Mouse (Mus musculus): ENCODE measurements around the gene Il17ra. TPM values are rescaled to one million over a fixed set of nuclear protein-coding genes. Genes with fewer than 3 reads are reported as not detected.

Il17ra gene
- polyA plus RNA-seq, 1 experiment from 2014 or later, result 3.2 TPM

GRCm38 (mm10) chr6:120475288-120475687 is 12.2 kb downstream of the Il17ra start:
- ATAC-seq (ENCODE audit: insufficient number of reproducible peaks, insufficient read depth, low FRiP score, low read depth), result peak; percentile 50; the same call in 1 of the 2 replicates
- no peaks in the 10 kb centered on the region for H3K4me1 ChIP-seq (ENCODE audit: control insufficient read depth, insufficient read depth, low read length)
- no peaks in the 10 kb centered on the region for H3K36me3 ChIP-seq (ENCODE audit: control insufficient read depth, insufficient read depth, low read length)
- no peaks in the 10 kb centered on the region for H3K27me3 ChIP-seq (ENCODE audit: control insufficient read depth, insufficient read depth, low read length)
- no peak overlapping the region for H3K4me2 ChIP-seq (replicated peaks; ENCODE audit: low read depth, low read length)
- no peak overlapping the region for H3K27ac ChIP-seq (ENCODE audit: low read length)
- 61% methylated on average over 8 of the region's 8 CpGs for WGBS
- H3K9ac ChIP-seq (replicated peaks; ENCODE audit: low read depth, low read length), result no peak overlapping the region
- no peak overlapping the region for H3K4me3 ChIP-seq (ENCODE audit: low read depth, low read length)
- no peaks in the 10 kb centered on the region for H3K9me3 ChIP-seq (ENCODE audit: control insufficient read depth, low read depth, low read length)

- no peak overlapping the region for H3K4me2 ChIP-seq (replicated peaks; ENCODE audit: low read depth, low read length)
- no peak overlapping the region for H3K27ac ChIP-seq (ENCODE audit: low read length)
- H3K4me3 ChIP-seq (ENCODE audit: low read depth, low read length), result no peak overlapping the region
- no peak for ATAC-seq (ENCODE audit: insufficient number of reproducible peaks, insufficient read depth, low FRiP score, low read depth)
- H3K9ac ChIP-seq (replicated peaks; ENCODE audit: low read depth, low read length), result no peak overlapping the region
- 69% methylated on average over 2 of the region's 2 CpGs for WGBS
- no peaks in the 10 kb centered on the region for H3K4me1 ChIP-seq (ENCODE audit: control insufficient read depth, insufficient read depth, low read length)
- no peaks in the 10 kb centered on the region for H3K27me3 ChIP-seq (ENCODE audit: control insufficient read depth, insufficient read depth, low read length)
- no peaks in the 10 kb centered on the region for H3K36me3 ChIP-seq (ENCODE audit: control insufficient read depth, insufficient read depth, low read length)
- H3K9me3 ChIP-seq (ENCODE audit: control insufficient read depth, low read depth, low read length), result no peaks in the 10 kb centered on the region
These were observed 16.3 kb downstream of the Il17ra start for GRCm38 (mm10) chr6:120479302-120479701.

DNA sequence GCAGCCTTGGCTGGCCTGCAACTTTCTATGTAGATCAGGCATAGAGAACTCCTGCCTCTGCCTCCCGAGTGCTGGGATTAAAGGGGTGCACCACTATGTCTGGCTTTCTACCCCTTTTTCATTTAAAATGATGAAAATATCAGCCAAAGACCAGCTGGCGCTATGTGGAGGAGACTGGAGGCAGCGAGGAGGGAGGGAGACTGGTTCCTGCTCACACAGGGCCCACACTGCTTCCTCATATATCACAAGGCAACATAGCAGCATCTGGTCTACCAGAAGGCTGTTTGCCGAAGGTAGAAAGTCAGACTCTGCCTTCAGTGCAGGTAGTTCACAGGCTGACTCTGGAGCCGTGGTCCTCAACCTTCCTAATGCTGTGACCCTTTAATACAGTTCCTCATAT is 17.3 kb downstream of the Il17ra start:
- Histone ChIP-seq H3K4me3 (ENCODE audit: low read depth, low read length) (no peak overlapping the region), H3K4me1 (ENCODE audit: control insufficient read depth, insufficient read depth, low read length) (no peaks in the 10 kb centered on the region), H3K27me3 (ENCODE audit: control insufficient read depth, insufficient read depth, low read length) (no peaks in the 10 kb centered on the region), H3K36me3 (ENCODE audit: control insufficient read depth, insufficient read depth, low read length) (no peaks in the 10 kb centered on the region), H3K27ac (ENCODE audit: low read length) (no peak overlapping the region), H3K9me3 (ENCODE audit: control insufficient read depth, low read depth, low read length) (no peaks in the 10 kb centered on the region), H3K4me2 (replicated peaks; ENCODE audit: low read depth, low read length) (no peak overlapping the region), H3K9ac (replicated peaks; ENCODE audit: low read depth, low read length) (no peak overlapping the region)
- no peak for ATAC-seq (ENCODE audit: insufficient number of reproducible peaks, insufficient read depth, low FRiP score, low read depth)
- 90% methylated on average over 5 of the region's 5 CpGs for WGBS

DNA sequence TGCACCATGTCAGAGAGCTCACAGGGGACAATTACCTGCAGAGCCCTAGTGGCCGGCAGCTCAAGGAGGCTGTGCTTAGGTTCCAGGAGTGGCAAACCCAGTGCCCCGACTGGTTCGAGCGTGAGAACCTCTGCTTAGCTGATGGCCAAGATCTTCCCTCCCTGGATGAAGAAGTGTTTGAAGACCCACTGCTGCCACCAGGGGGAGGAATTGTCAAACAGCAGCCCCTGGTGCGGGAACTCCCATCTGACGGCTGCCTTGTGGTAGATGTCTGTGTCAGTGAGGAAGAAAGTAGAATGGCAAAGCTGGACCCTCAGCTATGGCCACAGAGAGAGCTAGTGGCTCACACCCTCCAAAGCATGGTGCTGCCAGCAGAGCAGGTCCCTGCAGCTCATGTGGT is 18.5 kb downstream of the Il17ra start:
- Histone ChIP-seq H3K27ac (ENCODE audit: low read length) (no peak overlapping the region), H3K9ac (replicated peaks; ENCODE audit: low read depth, low read length) (no peak overlapping the region), H3K36me3 (ENCODE audit: control insufficient read depth, insufficient read depth, low read length) (no peaks in the 10 kb centered on the region), H3K4me1 (ENCODE audit: control insufficient read depth, insufficient read depth, low read length) (no peaks in the 10 kb centered on the region), H3K9me3 (ENCODE audit: control insufficient read depth, low read depth, low read length) (no peaks in the 10 kb centered on the region), H3K27me3 (ENCODE audit: control insufficient read depth, insufficient read depth, low read length) (no peaks in the 10 kb centered on the region), H3K4me2 (replicated peaks; ENCODE audit: low read depth, low read length) (no peak overlapping the region), H3K4me3 (ENCODE audit: low read depth, low read length) (no peak overlapping the region)
- 92% methylated on average over 6 of the region's 6 CpGs for WGBS
- ATAC-seq (ENCODE audit: insufficient number of reproducible peaks, insufficient read depth, low FRiP score, low read depth), result no peak

DNA sequence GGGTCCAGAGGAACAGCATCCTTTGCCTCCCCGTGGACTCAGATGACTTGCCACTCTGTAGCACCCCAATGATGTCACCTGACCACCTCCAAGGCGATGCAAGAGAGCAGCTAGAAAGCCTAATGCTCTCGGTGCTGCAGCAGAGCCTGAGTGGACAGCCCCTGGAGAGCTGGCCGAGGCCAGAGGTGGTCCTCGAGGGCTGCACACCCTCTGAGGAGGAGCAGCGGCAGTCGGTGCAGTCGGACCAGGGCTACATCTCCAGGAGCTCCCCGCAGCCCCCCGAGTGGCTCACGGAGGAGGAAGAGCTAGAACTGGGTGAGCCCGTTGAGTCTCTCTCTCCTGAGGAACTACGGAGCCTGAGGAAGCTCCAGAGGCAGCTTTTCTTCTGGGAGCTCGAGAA is 19.0 kb downstream of the Il17ra start:
- no peaks in the 10 kb centered on the region for H3K27me3 ChIP-seq (ENCODE audit: control insufficient read depth, insufficient read depth, low read length)
- WGBS, result 90% methylated on average over 14 of the region's 14 CpGs
- ATAC-seq (ENCODE audit: insufficient number of reproducible peaks, insufficient read depth, low FRiP score, low read depth), result no peak
- no peak overlapping the region for H3K27ac ChIP-seq (ENCODE audit: low read length)
- H3K4me2 ChIP-seq (replicated peaks; ENCODE audit: low read depth, low read length), result no peak overlapping the region
- H3K4me1 ChIP-seq (ENCODE audit: control insufficient read depth, insufficient read depth, low read length), result no peaks in the 10 kb centered on the region
- H3K9me3 ChIP-seq (ENCODE audit: control insufficient read depth, low read depth, low read length), result no peaks in the 10 kb centered on the region
- no peak overlapping the region for H3K9ac ChIP-seq (replicated peaks; ENCODE audit: low read depth, low read length)
- no peaks in the 10 kb centered on the region for H3K36me3 ChIP-seq (ENCODE audit: control insufficient read depth, insufficient read depth, low read length)
- no peak overlapping the region for H3K4me3 ChIP-seq (ENCODE audit: low read depth, low read length)

DNA sequence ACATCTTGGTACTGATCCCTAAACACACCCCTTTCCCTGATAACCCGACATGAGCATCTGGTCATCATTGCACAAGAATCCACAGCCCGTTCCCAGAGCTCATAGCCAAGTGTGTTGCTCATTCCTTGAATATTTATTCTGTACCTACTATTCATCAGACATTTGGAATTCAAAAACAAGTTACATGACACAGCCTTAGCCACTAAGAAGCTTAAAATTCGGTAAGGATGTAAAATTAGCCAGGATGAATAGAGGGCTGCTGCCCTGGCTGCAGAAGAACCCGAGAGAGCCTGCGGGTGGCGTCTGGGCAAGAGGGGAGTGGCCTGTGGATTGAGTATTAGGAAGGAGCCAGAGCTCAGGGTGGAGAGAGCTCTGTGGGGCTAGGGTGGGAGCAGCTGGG is 19.7 kb downstream of the Il17ra start:
- H3K4me3 ChIP-seq (ENCODE audit: low read depth, low read length), result no peak overlapping the region
- 40% methylated on average over 6 of the region's 6 CpGs for WGBS
- no peak overlapping the region for H3K4me2 ChIP-seq (replicated peaks; ENCODE audit: low read depth, low read length)
- no peaks in the 10 kb centered on the region for H3K9me3 ChIP-seq (ENCODE audit: control insufficient read depth, low read depth, low read length)
- H3K9ac ChIP-seq (replicated peaks; ENCODE audit: low read depth, low read length), result no peak overlapping the region
- no peaks in the 10 kb centered on the region for H3K27me3 ChIP-seq (ENCODE audit: control insufficient read depth, insufficient read depth, low read length)
- no peak for ATAC-seq (ENCODE audit: insufficient number of reproducible peaks, insufficient read depth, low FRiP score, low read depth)
- no peaks in the 10 kb centered on the region for H3K4me1 ChIP-seq (ENCODE audit: control insufficient read depth, insufficient read depth, low read length)
- H3K36me3 ChIP-seq (ENCODE audit: control insufficient read depth, insufficient read depth, low read length), result no peaks in the 10 kb centered on the region
- H3K27ac ChIP-seq (ENCODE audit: low read length), result no peak overlapping the region

DNA sequence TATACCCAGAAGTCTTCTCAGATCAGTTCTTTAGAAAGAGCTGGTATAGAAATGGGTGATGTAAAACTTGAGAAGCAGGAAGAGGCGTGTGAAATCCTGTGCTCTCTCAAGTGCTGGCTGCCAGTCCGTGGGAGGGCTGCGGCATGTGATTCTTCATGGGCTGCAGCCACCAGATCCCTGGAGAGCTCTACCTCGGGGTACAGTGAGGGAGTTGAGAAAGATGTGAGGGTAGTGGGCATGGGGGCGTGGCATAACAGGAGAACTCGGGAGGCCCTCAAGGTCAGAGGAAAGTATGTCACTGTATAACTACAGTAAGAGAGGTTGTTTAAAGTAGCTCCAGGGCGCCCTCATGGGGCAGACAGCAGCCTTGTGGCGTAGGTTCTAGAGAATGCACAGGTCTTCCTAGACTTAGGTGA is 20.2 kb downstream of the Il17ra start:
- ATAC-seq (ENCODE audit: insufficient number of reproducible peaks, insufficient read depth, low FRiP score, low read depth), result peak; percentile 34; the same call in 1 of the 2 replicates
- no peaks in the 10 kb centered on the region for H3K9me3 ChIP-seq (ENCODE audit: control insufficient read depth, low read depth, low read length)
- no peaks in the 10 kb centered on the region for H3K36me3 ChIP-seq (ENCODE audit: control insufficient read depth, insufficient read depth, low read length)
- H3K9ac ChIP-seq (replicated peaks; ENCODE audit: low read depth, low read length), result no peak overlapping the region
- H3K4me2 ChIP-seq (replicated peaks; ENCODE audit: low read depth, low read length), result no peak overlapping the region
- no peak overlapping the region for H3K27ac ChIP-seq (ENCODE audit: low read length)
- H3K4me3 ChIP-seq (ENCODE audit: low read depth, low read length), result no peak overlapping the region
- no peaks in the 10 kb centered on the region for H3K27me3 ChIP-seq (ENCODE audit: control insufficient read depth, insufficient read depth, low read length)
- WGBS, result 30% methylated on average over 8 of the region's 8 CpGs
- no peaks in the 10 kb centered on the region for H3K4me1 ChIP-seq (ENCODE audit: control insufficient read depth, insufficient read depth, low read length)

- H3K4me3 ChIP-seq (ENCODE audit: low read depth, low read length), result no peak overlapping the region
- no peak for ATAC-seq (ENCODE audit: insufficient number of reproducible peaks, insufficient read depth, low FRiP score, low read depth)
- no peaks in the 10 kb centered on the region for H3K9me3 ChIP-seq (ENCODE audit: control insufficient read depth, low read depth, low read length)
- H3K27ac ChIP-seq (ENCODE audit: low read length), result no peak overlapping the region
- no peaks in the 10 kb centered on the region for H3K4me1 ChIP-seq (ENCODE audit: control insufficient read depth, insufficient read depth, low read length)
- 56% methylated on average over 3 of the region's 3 CpGs for WGBS
- H3K9ac ChIP-seq (replicated peaks; ENCODE audit: low read depth, low read length), result no peak overlapping the region
- H3K36me3 ChIP-seq (ENCODE audit: control insufficient read depth, insufficient read depth, low read length), result no peaks in the 10 kb centered on the region
- H3K27me3 ChIP-seq (ENCODE audit: control insufficient read depth, insufficient read depth, low read length), result no peaks in the 10 kb centered on the region
- H3K4me2 ChIP-seq (replicated peaks; ENCODE audit: low read depth, low read length), result no peak overlapping the region
These were observed 22.0 kb downstream of the Il17ra start for GRCm38 (mm10) chr6:120485038-120485437.

GRCm38 (mm10) chr6:120486051-120486510 is 23.0 kb downstream of the Il17ra start:
- no peak overlapping the region for H3K27ac ChIP-seq (ENCODE audit: low read length)
- WGBS, result 61% methylated on average over 8 of the region's 8 CpGs
- H3K36me3 ChIP-seq (ENCODE audit: control insufficient read depth, insufficient read depth, low read length), result no peaks in the 10 kb centered on the region
- H3K9me3 ChIP-seq (ENCODE audit: control insufficient read depth, low read depth, low read length), result no peaks in the 10 kb centered on the region
- H3K4me2 ChIP-seq (replicated peaks; ENCODE audit: low read depth, low read length), result no peak overlapping the region
- no peak for ATAC-seq (ENCODE audit: insufficient number of reproducible peaks, insufficient read depth, low FRiP score, low read depth)
- H3K4me1 ChIP-seq (ENCODE audit: control insufficient read depth, insufficient read depth, low read length), result no peaks in the 10 kb centered on the region
- H3K4me3 ChIP-seq (ENCODE audit: low read depth, low read length), result no peak overlapping the region
- H3K27me3 ChIP-seq (ENCODE audit: control insufficient read depth, insufficient read depth, low read length), result no peaks in the 10 kb centered on the region
- H3K9ac ChIP-seq (replicated peaks; ENCODE audit: low read depth, low read length), result no peak overlapping the region
